Mouse (Mus musculus) cerebral cortex, adult 2 months (tissue): ENCODE data around the gene Terf2ip.

Experiments
- WGBS: fragments of 180-500 bp; shearing (Covaris S2); methylation state at CpG from one replicate; pipeline ENCODE4 v1.1.7; 2018; 5-methylcytosine and 5-hydroxymethylcytosine counted together

Gene Terf2ip

DNA sequence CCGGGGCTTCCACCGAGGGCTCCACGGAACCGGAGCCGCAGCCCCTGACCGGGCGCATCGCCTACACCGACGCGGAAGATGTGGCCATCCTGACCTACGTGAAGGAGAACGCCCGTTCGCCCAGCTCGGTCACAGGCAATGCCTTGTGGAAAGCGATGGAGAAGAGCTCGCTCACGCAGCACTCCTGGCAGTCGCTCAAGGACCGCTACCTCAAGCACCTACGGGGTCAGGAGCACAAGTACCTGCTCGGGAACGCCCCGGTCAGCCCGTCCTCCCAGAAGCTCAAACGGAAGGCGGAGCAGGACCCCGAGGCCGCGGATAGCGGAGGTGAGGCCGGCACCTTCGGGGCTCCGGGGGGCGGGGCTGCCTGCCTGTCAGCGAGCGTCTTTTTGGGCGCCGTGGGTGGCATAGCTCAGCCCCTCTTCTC, 631 bp downstream of the Terf2ip start:
- WGBS: 1% methylated on average over 40 of the region's 40 CpGs

GRCm38 (mm10) chr8:112014936-112015335, 3.7 kb downstream of the Terf2ip start, which contains the start of gene Gm6793:
Gene Gm6793 (minus strand): TSS chr8:112015036.
- 60% methylated on average over 11 of the region's 11 CpGs for WGBS

DNA sequence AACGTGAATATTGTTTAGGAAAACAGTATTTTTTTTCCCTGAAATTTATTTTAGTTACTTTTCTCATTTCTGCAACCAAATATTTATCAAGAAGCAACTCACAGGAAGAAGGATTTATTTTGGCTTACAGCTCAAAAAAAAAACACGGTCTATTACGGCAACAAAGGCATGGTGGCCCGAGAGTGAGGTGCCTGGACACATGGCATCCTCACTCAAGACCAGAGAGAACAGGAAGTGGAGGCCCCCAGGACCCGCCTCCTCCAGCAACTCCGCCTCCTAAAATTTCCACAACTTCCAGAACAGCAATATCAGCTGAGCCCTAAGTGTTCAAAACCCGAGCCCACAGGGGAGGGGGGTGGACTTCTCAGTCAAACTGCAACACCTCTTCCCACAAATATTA, 18.3 kb downstream of the Terf2ip start:
- 76% methylated on average over 7 of the region's 7 CpGs for WGBS

GRCm38 (mm10) chr8:112030663-112031062, 19.5 kb downstream of the Terf2ip start:
- WGBS: 70% methylated on average over 6 of the region's 6 CpGs

- 74% methylated on average over 7 of the region's 7 CpGs for WGBS
Measured at GRCm38 (mm10) chr8:112033071-112033470, 21.9 kb downstream of the Terf2ip start.

DNA sequence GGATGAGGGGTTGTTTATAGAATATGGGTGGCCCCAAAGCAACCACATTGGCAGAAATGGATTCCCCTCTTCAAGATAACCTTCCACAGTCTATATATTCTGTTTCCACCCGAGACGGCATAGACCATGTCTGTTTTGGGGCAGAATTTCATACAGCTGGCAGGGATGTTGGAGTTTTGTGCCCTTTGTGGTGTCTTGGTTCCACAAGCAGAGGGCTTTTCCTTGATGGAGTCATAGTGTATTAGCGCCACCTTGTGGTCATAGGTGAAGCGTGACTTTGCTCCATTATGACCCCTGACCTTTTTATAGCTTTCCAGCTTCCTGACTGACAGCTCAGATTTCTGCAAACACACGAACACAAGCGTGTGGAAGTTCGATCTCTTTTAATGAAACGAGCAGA, 23.4 kb downstream of the Terf2ip start:
- WGBS: 33% methylated on average over 8 of the region's 8 CpGs

DNA sequence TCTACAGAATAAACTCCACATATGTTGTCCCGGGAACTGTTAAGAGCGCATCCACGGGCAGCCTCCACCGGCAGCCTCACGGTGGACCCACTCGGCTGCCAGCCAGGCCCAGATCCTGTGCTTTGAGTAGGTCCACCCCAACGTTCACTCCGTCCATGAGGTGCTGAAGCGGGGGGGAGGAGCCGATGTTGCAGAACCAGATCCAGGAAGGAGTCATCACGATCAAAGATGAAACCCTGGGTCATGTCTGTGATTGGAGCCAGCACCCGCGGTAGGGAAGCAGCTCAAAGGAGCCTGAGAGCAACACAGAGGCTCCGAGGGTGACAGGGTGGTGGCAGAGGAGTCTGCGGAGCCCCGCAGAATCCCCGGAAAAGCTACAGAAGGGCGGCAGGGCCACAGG, 26.3 kb downstream of the Terf2ip start:
- 88% methylated on average over 18 of the region's 18 CpGs for WGBS

DNA sequence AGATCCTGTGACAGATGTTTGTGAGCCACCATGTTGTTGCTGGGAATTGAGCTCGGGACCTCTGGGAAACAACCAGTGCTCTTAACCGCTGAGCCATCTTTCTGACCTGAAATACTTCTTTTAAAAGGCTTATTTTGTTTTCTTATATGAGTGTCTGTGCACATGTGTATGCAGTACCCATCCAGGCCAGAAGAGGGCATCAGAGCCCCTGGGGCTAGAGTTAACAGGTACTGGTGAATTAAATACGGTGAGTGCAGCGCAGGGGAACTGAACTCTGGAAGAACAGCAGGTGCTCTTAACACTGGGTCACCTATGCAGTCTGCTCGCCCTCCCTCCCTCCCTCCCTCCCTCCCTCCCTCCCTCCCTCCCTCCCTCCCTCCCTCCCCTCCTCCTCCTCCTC, 34.0 kb downstream of the Terf2ip start:
- 87% methylated on average over 5 of the region's 5 CpGs for WGBS

DNA sequence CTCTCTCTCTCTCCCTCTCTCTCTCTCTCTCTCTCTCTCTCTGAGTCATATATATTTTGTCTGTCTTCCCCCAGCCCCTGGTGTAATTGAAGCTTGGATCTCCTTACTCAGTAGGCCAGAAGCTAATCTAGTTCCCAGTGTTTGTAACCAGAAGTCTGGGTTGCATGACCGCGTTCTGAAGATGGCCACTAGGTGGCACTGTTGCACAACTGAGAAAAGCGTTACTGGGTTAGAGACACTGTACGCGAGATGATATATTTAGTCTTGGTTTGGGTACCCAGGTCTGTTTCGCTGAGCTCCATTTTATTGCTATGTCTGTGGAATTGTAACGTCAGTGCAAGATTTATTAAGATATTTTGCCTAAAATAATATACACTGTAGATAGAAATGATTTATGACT, 34.7 kb downstream of the Terf2ip start:
- 1% methylated on average over 7 of the region's 7 CpGs for WGBS

DNA sequence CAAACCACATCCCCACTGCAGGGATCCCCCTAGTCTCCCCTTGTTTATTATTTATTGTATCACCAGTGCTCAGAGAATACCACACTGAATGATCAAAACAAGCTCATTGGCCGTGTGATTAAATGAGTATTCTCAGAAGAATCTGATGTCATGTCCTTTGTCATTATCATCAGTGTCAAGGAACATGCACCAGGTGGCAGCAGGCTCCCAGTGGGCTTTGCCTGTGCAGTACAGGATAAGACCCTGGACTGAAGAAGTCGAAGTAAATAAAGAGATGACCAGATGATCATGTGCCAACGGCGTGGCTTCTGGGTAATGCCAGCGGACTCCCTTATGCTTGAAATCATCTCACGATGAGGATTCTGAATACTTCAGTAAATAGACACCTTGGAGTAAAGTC, 37.1 kb downstream of the Terf2ip start:
- 79% methylated on average over 6 of the region's 6 CpGs for WGBS

GRCm38 (mm10) chr8:112049984-112050383, 38.8 kb downstream of the Terf2ip start:
- 84% methylated on average over 6 of the region's 6 CpGs for WGBS

GRCm38 (mm10) chr8:112051537-112051936, 40.3 kb downstream of the Terf2ip start:
- 76% methylated on average over 9 of the region's 9 CpGs for WGBS

GRCm38 (mm10) chr8:112061372-112061771, 50.2 kb downstream of the Terf2ip start:
- 22% methylated on average over 4 of the region's 4 CpGs for WGBS
